Mouse (Mus musculus) lung, embryonic 14.5 days (tissue): Measurements from ENCODE around the gene Ly6g5c. TPM values are rescaled to one million over a fixed set of nuclear protein-coding genes. Genes with fewer than 3 reads are reported as not detected.

Source experiments
- ATAC-seq: fragments of 200-750 bp; cut with Nextera tagmentation; 2 replicates; pipeline ENCODE4 v1.8.0; 2017; ENCODE audit warnings: mild to moderate bottlenecking, moderate TSS enrichment, moderate library complexity; ENCODE audit not compliant: insufficient read depth
- DNase-seq: peaks from one replicate; pipeline ENCODE4 v3.0.0-alpha.2; 2015
- H3K27ac ChIP-seq: fragments of 300-500 bp; sonication (generic); 2 replicates; pipeline ENCODE4 v1.5.1; 2014; ENCODE audit warnings: low read depth, mild to moderate bottlenecking, moderate library complexity
- H3K27me3 ChIP-seq: fragments of 300-500 bp; sonication (generic); 2 replicates; pipeline ENCODE4 v1.6.1; 2014; ENCODE audit warnings: low read length, control low read depth; ENCODE audit not compliant: insufficient read depth
- H3K36me3 ChIP-seq: fragments of 300-500 bp; sonication (generic); 2 replicates; pipeline ENCODE4 v1.6.1; 2014; ENCODE audit warnings: control low read depth; ENCODE audit not compliant: insufficient read depth
- H3K4me1 ChIP-seq: fragments of 300-500 bp; sonication (generic); 2 replicates; pipeline ENCODE4 v1.6.1; 2014; ENCODE audit warnings: antibody characterized with exemption, control low read depth; ENCODE audit not compliant: insufficient read depth
- H3K4me2 ChIP-seq: fragments of 300-500 bp; sonication (generic); 2 replicates; pipeline ENCODE4 v1.6.1; 2014; ENCODE audit warnings: mild to moderate bottlenecking
- H3K4me3 ChIP-seq: fragments of 300-500 bp; sonication (generic); 2 replicates; pipeline ENCODE4 v1.5.1; 2014; ENCODE audit warnings: low read depth, low read length
- H3K9ac ChIP-seq: fragments of 300-500 bp; sonication (generic); 2 replicates; pipeline ENCODE4 v1.6.1; 2014
- H3K9me3 ChIP-seq: fragments of 300-500 bp; sonication (generic); 2 replicates; pipeline ENCODE4 v1.6.1; 2016; ENCODE audit warnings: low read depth, low read length, control low read depth
- CTCF ChIP-seq: IDR thresholded peaks from 2 replicates; pipeline ENCODE4 v1.5.1; 2016; ENCODE audit warnings: antibody characterized with exemption, low read depth
- WGBS: fragments of 180-500 bp; shearing (Covaris S2); extraction: QIAGEN DNeasy Blood & Tissue Kit; methylation state at CpG from one replicate; pipeline ENCODE4 v1.1.7; 2014; 5-methylcytosine and 5-hydroxymethylcytosine counted together
- polyA plus RNA-seq: library from polyadenylated mRNA; unstranded; fragments of >200 nt; fragmentation: Nextera tagmentation; extraction: Ambion mirVana; gene quantifications from 2 replicates; pipeline ENCODE4 v1.2.1, GENCODE M21; 2014

Gene Ly6g5c
- polyA plus RNA-seq, 1 experiment from 2014 or later: not detected

- WGBS: 84% methylated on average over 14 of the region's 14 CpGs
- no peak overlapping the region for H3K4me2 ChIP-seq
- no peak for DNase-seq
Observed at GRCm38 (mm10) chr17:35092403-35093198, 15.5 kb upstream of the Ly6g5c start.

GRCm38 (mm10) chr17:35094475-35095365 is 13.4 kb upstream of the Ly6g5c start:
- Histone ChIP-seq H3K9ac (no peak overlapping the region), H3K9me3 (no peaks in the 10 kb centered on the region), H3K27me3 (no peaks in the 10 kb centered on the region), H3K4me2 (no peak overlapping the region), H3K27ac (no peak overlapping the region), H3K4me3 (no peak overlapping the region), H3K4me1 (peaks cover 7% of the 10 kb centered on the region), H3K36me3 (peaks cover 78% of the 10 kb centered on the region)
- 86% methylated on average over 15 of the region's 15 CpGs for WGBS
- TF ChIP-seq CTCF: no peak
- DNase-seq: no peak
- ATAC-seq: no peak

More at GRCm38 (mm10) chr17:35092403-35093198, 15.5 kb upstream of the Ly6g5c start:
- no peaks in the 10 kb centered on the region for H3K27me3 ChIP-seq
- TF ChIP-seq CTCF: no peak
- H3K4me1 ChIP-seq: peaks cover 7% of the 10 kb centered on the region
- no peak overlapping the region for H3K4me3 ChIP-seq
- H3K9ac ChIP-seq: no peak overlapping the region
- H3K9me3 ChIP-seq: no peaks in the 10 kb centered on the region
- H3K36me3 ChIP-seq: peaks cover 57% of the 10 kb centered on the region
- no peak overlapping the region for H3K27ac ChIP-seq
- ATAC-seq: no peak

GRCm38 (mm10) chr17:35096597-35096996 is 11.5 kb upstream of the Ly6g5c start:
- no peak for TF ChIP-seq CTCF
- no peak overlapping the region for H3K4me3 ChIP-seq
- H3K4me2 ChIP-seq: no peak overlapping the region
- WGBS: 85% methylated on average over 12 of the region's 12 CpGs
- peaks cover 94% of the 10 kb centered on the region for H3K36me3 ChIP-seq
- DNase-seq (no peak), ATAC-seq (no peak)
- no peaks in the 10 kb centered on the region for H3K27me3 ChIP-seq
- no peaks in the 10 kb centered on the region for H3K4me1 ChIP-seq
- H3K9ac ChIP-seq: no peak overlapping the region
- H3K9me3 ChIP-seq: no peaks in the 10 kb centered on the region
- no peak overlapping the region for H3K27ac ChIP-seq

GRCm38 (mm10) chr17:35097164-35097655 is 10.9 kb upstream of the Ly6g5c start:
- 81% methylated on average over 12 of the region's 12 CpGs for WGBS
- H3K4me3 ChIP-seq: no peak overlapping the region
- TF ChIP-seq CTCF: no peak
- H3K9me3 ChIP-seq: no peaks in the 10 kb centered on the region
- H3K9ac ChIP-seq: no peak overlapping the region
- H3K36me3 ChIP-seq: peaks cover 96% of the 10 kb centered on the region
- ATAC-seq (no peak), DNase-seq (no peak)
- H3K4me2 ChIP-seq: no peak overlapping the region
- no peak overlapping the region for H3K27ac ChIP-seq
- no peaks in the 10 kb centered on the region for H3K27me3 ChIP-seq
- H3K4me1 ChIP-seq: no peaks in the 10 kb centered on the region

- ATAC-seq (no peak), DNase-seq (no peak)
- peaks cover 88% of the 10 kb centered on the region for H3K36me3 ChIP-seq
- no peaks in the 10 kb centered on the region for H3K27me3 ChIP-seq
- no peak overlapping the region for H3K27ac ChIP-seq
- H3K9me3 ChIP-seq: no peaks in the 10 kb centered on the region
- no peak overlapping the region for H3K9ac ChIP-seq
- no peak overlapping the region for H3K4me2 ChIP-seq
- TF ChIP-seq CTCF: no peak
- no peaks in the 10 kb centered on the region for H3K4me1 ChIP-seq
- WGBS: 63% methylated on average over 10 of the region's 10 CpGs
- no peak overlapping the region for H3K4me3 ChIP-seq
Observed at GRCm38 (mm10) chr17:35100196-35100765, 7.8 kb upstream of the Ly6g5c start.

- H3K36me3 ChIP-seq: peaks cover 80% of the 10 kb centered on the region
- no peak overlapping the region for H3K27ac ChIP-seq
- no peak overlapping the region for H3K4me3 ChIP-seq
- no peak overlapping the region for H3K9ac ChIP-seq
- H3K4me2 ChIP-seq: no peak overlapping the region
- H3K4me1 ChIP-seq: no peaks in the 10 kb centered on the region
- ATAC-seq: no peak
- DNase-seq: no peak
- 83% methylated on average over 11 of the region's 11 CpGs for WGBS
- no peaks in the 10 kb centered on the region for H3K9me3 ChIP-seq
- no peaks in the 10 kb centered on the region for H3K27me3 ChIP-seq
- TF ChIP-seq CTCF: no peak
Observed at GRCm38 (mm10) chr17:35101161-35101560, 6.9 kb upstream of the Ly6g5c start.
